Mouse (Mus musculus) pancreas, adult 10 weeks (tissue): ENCODE measurements around the gene A730071L15Rik. TPM values are rescaled to one million over a fixed set of nuclear protein-coding genes. Genes with fewer than 3 reads are reported as not detected.

Experiments
- polyA plus RNA-seq: library from polyadenylated mRNA; stranded (reverse); fragments of 350-450 nt; fragmentation: Illumina TruSeq; extraction: RNeasy Lipid Tissue Mini Kit (QIAGEN cat#74804); gene quantifications from one replicate; pipeline ENCODE4 v1.2.3, GENCODE M21; 2015; ENCODE audit warnings: low read depth, low replicate concordance; ENCODE audit not compliant: insufficient read depth

Gene A730071L15Rik
- not detected for polyA plus RNA-seq

GRCm38 (mm10) chr11:6199410-6200086 lies at the start of gene A730071L15Rik:
Gene A730071L15Rik (plus strand): TSS chr11:6200029.

GRCm38 (mm10) chr11:6200087-6200569 lies 299 bp downstream of the A730071L15Rik start, which contains the start of gene Nudcd3:
Gene Nudcd3 (minus strand): TSS chr11:6200415.

GRCm38 (mm10) chr11:6230012-6230411 lies 30.2 kb downstream of the A730071L15Rik start, which contains the start of gene Npc1l1:
Gene Npc1l1 (minus strand): TSS chr11:6230143.

Other genes starting within 250 kb of the A730071L15Rik start
- gene Gck, start 249.9 kb upstream of the A730071L15Rik start, polyA plus RNA-seq = 10.7 TPM
- 17.0 TPM for gene Ykt6, start 244.3 kb upstream of the A730071L15Rik start, polyA plus RNA-seq
- gene Camk2b, start 133.7 kb upstream of the A730071L15Rik start, polyA plus RNA-seq = 39.5 TPM
- 9.9 TPM for gene Nudcd3, start 386 bp downstream of the A730071L15Rik start, polyA plus RNA-seq
- gene Npc1l1, start 30.1 kb downstream of the A730071L15Rik start, polyA plus RNA-seq = not detected
- 8.8 TPM for gene Ddx56, start 67.7 kb downstream of the A730071L15Rik start, polyA plus RNA-seq
- gene Tmed4, start 74.8 kb downstream of the A730071L15Rik start, polyA plus RNA-seq = 26.4 TPM
- 25.0 TPM for gene Ogdh, start 91.6 kb downstream of the A730071L15Rik start, polyA plus RNA-seq
- gene Zmiz2, start 189.0 kb downstream of the A730071L15Rik start, polyA plus RNA-seq = 14.5 TPM
- 356 TPM for gene Ppia, start 215.4 kb downstream of the A730071L15Rik start, polyA plus RNA-seq
- 15.6 TPM for gene H2afv, start 244.4 kb downstream of the A730071L15Rik start, polyA plus RNA-seq